Mouse (Mus musculus) neural tube, embryonic 10.5 days (tissue): ENCODE data around the gene Tyro3.

Experiments used
- DNase-seq: peaks from one replicate; pipeline ENCODE4 v3.0.0-alpha.2; 2017; ENCODE audit warnings: low spot score; ENCODE audit errors: extremely low spot score

Gene Tyro3

GRCm38 (mm10) chr2:119855310-119855850 lies 57.8 kb downstream of the Tyro3 start:
- DNase-seq, result no peak

GRCm38 (mm10) chr2:119857341-119857740 lies 59.8 kb downstream of the Tyro3 start:
- DNase-seq, result no peak

GRCm38 (mm10) chr2:119864484-119864883 lies 67.0 kb downstream of the Tyro3 start:
- no peak for DNase-seq
